Mouse (Mus musculus): ENCODE measurements at regions not wholly inside any gene's neighbourhood (a gene's known extent, or its start where the extent isn't known, plus 50 kb on each side); places are given as distances from the start of the nearest gene placed in this dataset.

DNA sequence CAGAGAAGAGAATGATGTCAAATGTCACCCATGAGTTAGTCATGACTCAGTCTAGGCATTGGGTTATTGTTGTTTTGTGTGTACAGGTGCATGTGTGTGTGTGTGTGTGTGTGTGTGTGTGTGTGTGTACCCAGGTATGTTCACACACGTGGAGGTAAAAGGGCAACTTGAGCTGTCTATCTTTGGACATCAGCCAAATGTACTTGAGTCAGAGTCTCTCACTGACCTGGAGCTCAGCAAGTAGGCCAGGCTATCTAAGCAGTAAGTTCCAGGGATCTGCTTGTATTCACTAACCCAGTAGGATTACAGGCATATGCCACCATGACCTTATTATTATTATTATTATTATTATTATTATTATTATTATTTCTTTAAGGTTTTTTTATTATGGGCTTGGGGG is 561.9 kb downstream of the Ebf1 start:
- TF ChIP-seq POLR2A (IDR thresholded peaks at IDR 0.05; ENCODE audit: borderline replicate concordance, extremely low read depth, low read depth, low read length) (no peak), CTCF (IDR thresholded peaks at IDR 0.05; ENCODE audit: insufficient read depth, low read length) (no peak)

Data from lung, adult 2 months (tissue).